Mouse (Mus musculus): ENCODE results near the gene Plod3.

Gene Plod3

GRCm38 (mm10) chr5:137026092-137026491, 39.3 kb downstream of the Plod3 start, which contains the start of gene Vgf:
TSS of gene Vgf (plus strand) at chr5:137026392.
- CTCF ChIA-PET, result interaction anchor here in 1 of 4 experiments (0.7 to 0.9 kb wide), 2 partner anchors 78 to 185 kb away, joined by 3 to 6 read pairs; no protein-coding TSS in a partner anchor
- POLR2A ChIA-PET, result interaction anchor here in 1 of 4 experiments (0.7 kb wide), 1 partner anchor 612 kb away, joined by 4 read pairs; no protein-coding TSS in a partner anchor

GRCm38 (mm10) chr5:137028561-137029272, 41.9 kb downstream of the Plod3 start:
- ChIA-PET CTCF (interaction anchor here in 2 of 4 experiments (0.6 kb wide), 3 partner anchors 22 to 408 kb away, joined by 3 to 13 read pairs (median 5); no protein-coding TSS in a partner anchor), POLR2A (interaction anchor here in 2 of 4 experiments (0.6 to 0.7 kb wide), 2 partner anchors 9 to 165 kb away, joined by 3 to 4 read pairs; no protein-coding TSS in a partner anchor)

GRCm38 (mm10) chr5:137029273-137029585, 42.4 kb downstream of the Plod3 start:
- CTCF ChIA-PET, result interaction anchor here in 3 of 4 experiments (0.6 to 1.0 kb wide), 6 partner anchors 15 to 100 kb away, joined by 3 to 13 read pairs (median 3); partner anchors contain the start of gene Ap1s1 (in 1 of the 3)
- POLR2A ChIA-PET, result interaction anchor here in 3 of 4 experiments (0.5 to 2.4 kb wide), 13 partner anchors 9 to 1093 kb away, joined by 3 to 14 read pairs (median 3); partner anchors contain the start of genes Fis1 (in 2 of the 3) and Ap1s1 (in 1 of the 3)

GRCm38 (mm10) chr5:137029643-137030415, 43.0 kb downstream of the Plod3 start:
- POLR2A ChIA-PET, result interaction anchor here (0.5 to 2.4 kb wide), 16 partner anchors 9 to 1094 kb away, joined by 3 to 14 read pairs (median 3); partner anchors contain the start of genes Fis1 (in 2 of the 4), Plod3 (in 2 of the 4) and Ap1s1 (in 1 of the 4)

GRCm38 (mm10) chr5:137030416-137030810, 43.6 kb downstream of the Plod3 start:
- ChIA-PET POLR2A (interaction anchor here in 3 of 4 experiments (0.6 to 2.8 kb wide), 18 partner anchors 15 to 595 kb away, joined by 3 to 16 read pairs (median 4); partner anchors contain the start of genes Ap1s1 (in 2 of the 3), Fis1 (in 2 of the 3), Plod3 (in 2 of the 3) and Serpine1 (in 1 of the 3)), CTCF (interaction anchor here in 2 of 4 experiments (0.8 to 1.5 kb wide), 6 partner anchors 15 to 92 kb away, joined by 3 to 4 read pairs (median 3); partner anchors contain the start of gene Ap1s1 (in 1 of the 2))

More at GRCm38 (mm10) chr5:137029643-137030415, 43.0 kb downstream of the Plod3 start:
- CTCF ChIA-PET, result interaction anchor here in 2 of 4 experiments (0.7 to 1.5 kb wide), 7 partner anchors 15 to 101 kb away, joined by 3 to 4 read pairs (median 3); partner anchors contain the start of gene Ap1s1 (in 1 of the 2)

GRCm38 (mm10) chr5:137031076-137032032, 44.5 kb downstream of the Plod3 start:
- CTCF ChIA-PET, result interaction anchor here in 3 of 4 experiments (0.5 to 1.5 kb wide), 4 partner anchors 15 to 1728 kb away, joined by 3 to 5 read pairs (median 3); no protein-coding TSS in a partner anchor
- POLR2A ChIA-PET, result interaction anchor here (0.6 to 2.8 kb wide), 12 partner anchors 14 to 594 kb away, joined by 3 to 16 read pairs (median 4); partner anchors contain the start of genes Ap1s1 (in 2 of the 4), Plod3 (in 2 of the 4), Fis1 (in 1 of the 4) and Serpine1 (in 1 of the 4)

GRCm38 (mm10) chr5:137032033-137032421, 45.2 kb downstream of the Plod3 start:
- ChIA-PET CTCF (interaction anchor here in 2 of 4 experiments (0.5 to 1.0 kb wide), 3 partner anchors 19 to 48 kb away, joined by 4 to 5 read pairs (median 4); no protein-coding TSS in a partner anchor), POLR2A (interaction anchor here (0.6 to 2.8 kb wide), 11 partner anchors 11 to 320 kb away, joined by 3 to 16 read pairs (median 4); partner anchors contain the start of genes Ap1s1 (in 3 of the 4), Cldn15 (in 1 of the 4), Fis1 (in 1 of the 4) and Plod3 (in 1 of the 4))

GRCm38 (mm10) chr5:137032641-137033074, 45.8 kb downstream of the Plod3 start:
- POLR2A ChIA-PET, result interaction anchor here in 3 of 4 experiments (0.6 to 2.8 kb wide), 13 partner anchors 10 to 413 kb away, joined by 3 to 16 read pairs (median 4); partner anchors contain the start of genes Ap1s1 (in 3 of the 3), Fis1 (in 2 of the 3), Cldn15 (in 1 of the 3) and Plod3 (in 1 of the 3)

GRCm38 (mm10) chr5:137036211-137036610, 49.4 kb downstream of the Plod3 start:
- POLR2A ChIA-PET, result interaction anchor here in 2 of 4 experiments (0.6 to 1.5 kb wide), 5 partner anchors 9 to 538 kb away, joined by 3 to 8 read pairs (median 3); partner anchors contain the start of genes Ap1s1 (in 2 of the 2) and Plod3 (in 1 of the 2)
- CTCF ChIA-PET, result interaction anchor here in 2 of 4 experiments (1.0 to 1.4 kb wide), 3 partner anchors 9 to 81 kb away, joined by 3 to 5 read pairs (median 4); partner anchors contain the start of gene Ap1s1 (in 1 of the 2)

More at GRCm38 (mm10) chr5:137032641-137033074, 45.8 kb downstream of the Plod3 start:
- CTCF ChIA-PET, result interaction anchor here in 3 of 4 experiments (0.5 to 1.0 kb wide), 6 partner anchors 13 to 453 kb away, joined by 3 to 7 read pairs (median 4); partner anchors contain the start of gene Ap1s1 (in 1 of the 3)

GRCm38 (mm10) chr5:137039453-137039852, 52.6 kb downstream of the Plod3 start:
- ChIA-PET POLR2A (interaction anchor here in 3 of 4 experiments (0.6 to 0.9 kb wide), 4 partner anchors 10 to 1715 kb away, joined by 3 read pairs; no protein-coding TSS in a partner anchor), CTCF (interaction anchor here in 2 of 4 experiments (0.6 to 0.7 kb wide), 2 partner anchors 29 to 65 kb away, joined by 3 read pairs; no protein-coding TSS in a partner anchor)

- ChIA-PET CTCF (interaction anchor here in 2 of 4 experiments (0.6 kb wide), 2 partner anchors 11 to 1887 kb away, joined by 3 read pairs; no protein-coding TSS in a partner anchor), POLR2A (no interaction called here)
Observed at GRCm38 (mm10) chr5:137041442-137041841, 54.6 kb downstream of the Plod3 start.

- CTCF ChIA-PET, result no interaction called here
- POLR2A ChIA-PET, result interaction anchor here in 1 of 4 experiments (2.0 to 2.8 kb wide), 2 partner anchors 8 to 29 kb away, joined by 8 to 12 read pairs; partner anchors contain the start of gene Serpine1
Observed at GRCm38 (mm10) chr5:137043997-137044396, 57.2 kb downstream of the Plod3 start.

- POLR2A ChIA-PET, result interaction anchor here (0.5 to 2.8 kb wide), 50 partner anchors 9 to 554 kb away, joined by 3 to 23 read pairs (median 4); partner anchors contain the start of genes Serpine1 (in 3 of the 4), Fis1 (in 2 of the 4), Plod3 (in 2 of the 4) and Ephb4 (in 1 of the 4)
- CTCF ChIA-PET, result interaction anchor here (0.5 to 2.0 kb wide), 18 partner anchors 9 to 719 kb away, joined by 3 to 7 read pairs (median 4); partner anchors contain the start of gene Ache (in 2 of the 4)
Observed at GRCm38 (mm10) chr5:137045402-137046323, 58.8 kb downstream of the Plod3 start, which contains the start of gene Ap1s1. TSS of gene Ap1s1 (minus strand) at chr5:137046135.

Data from embryonic stem cell, embryonic (primary cell).